Mouse (Mus musculus) embryonic facial prominence, embryonic 13.5 days (tissue): ENCODE results near the gene Gm13691. TPM values are rescaled to one million over a fixed set of nuclear protein-coding genes. Genes with fewer than 3 reads are reported as not detected.
"Not testable (repeated sequence)": the region's sequence is repeated elsewhere in the genome, so short reads cannot be mapped to it uniquely, and the experiment has no call there.

Experiments used
- ATAC-seq: fragments of 200-750 bp; cut with Nextera tagmentation; 2 replicates; pipeline ENCODE4 v1.8.0; 2017; ENCODE audit warnings: low read depth; ENCODE audit not compliant: insufficient number of reproducible peaks, insufficient read depth, low FRiP score, low TSS enrichment
- H3K27ac ChIP-seq: fragments of 300-500 bp; sonication (generic); 2 replicates; pipeline ENCODE4 v1.5.1; 2015; ENCODE audit warnings: moderate library complexity, mild to moderate bottlenecking, inconsistent platforms
- H3K27me3 ChIP-seq: fragments of 300-500 bp; sonication (generic); 2 replicates; pipeline ENCODE4 v1.6.1; 2015; ENCODE audit warnings: mild to moderate bottlenecking, inconsistent platforms
- H3K36me3 ChIP-seq: fragments of 300-500 bp; sonication (generic); 2 replicates; pipeline ENCODE4 v1.6.1; 2015; ENCODE audit warnings: mild to moderate bottlenecking, inconsistent platforms
- H3K4me1 ChIP-seq: fragments of 300-500 bp; sonication (generic); 2 replicates; pipeline ENCODE4 v1.6.1; 2015; ENCODE audit warnings: inconsistent platforms
- H3K4me2 ChIP-seq: fragments of 300-500 bp; sonication (generic); 2 replicates; pipeline ENCODE4 v1.6.1; 2015; ENCODE audit warnings: moderate library complexity, mild to moderate bottlenecking, inconsistent platforms
- H3K4me3 ChIP-seq: fragments of 300-500 bp; sonication (generic); 2 replicates; pipeline ENCODE4 v1.5.1; 2015; ENCODE audit warnings: mild to moderate bottlenecking, inconsistent platforms
- H3K9ac ChIP-seq: fragments of 300-500 bp; sonication (generic); 2 replicates; pipeline ENCODE4 v1.6.1; 2015; ENCODE audit warnings: mild to moderate bottlenecking, inconsistent platforms
- H3K9me3 ChIP-seq: fragments of 300-500 bp; sonication (generic); 2 replicates; pipeline ENCODE4 v1.6.1; 2016; ENCODE audit warnings: inconsistent platforms
- WGBS: fragments of 180-500 bp; shearing (Covaris S2); methylation state at CpG from one replicate; pipeline ENCODE4 v1.1.7; 2015; ENCODE audit warnings: mixed read lengths; 5-methylcytosine and 5-hydroxymethylcytosine counted together
- polyA plus RNA-seq: library from polyadenylated mRNA; unstranded; fragments of >200 nt; fragmentation: Nextera tagmentation; extraction: Ambion mirVana; gene quantifications from 2 replicates; pipeline ENCODE4 v1.2.1, GENCODE M21; 2015

The Gm13691 gene
- polyA plus RNA-seq, 1 experiment from 2014 or later, result not detected

GRCm38 (mm10) chr2:84037304-84037703 is 47.0 kb downstream of the Gm13691 start:
- Histone ChIP-seq H3K9ac (no peak overlapping the region), H3K36me3 (no peaks in the 10 kb centered on the region), H3K27ac (no peak overlapping the region), H3K27me3 (no peaks in the 10 kb centered on the region), H3K9me3 (no peaks in the 10 kb centered on the region), H3K4me2 (no peak overlapping the region), H3K4me3 (no peak overlapping the region), H3K4me1 (no peaks in the 10 kb centered on the region)
- no peak for ATAC-seq
- WGBS, result 12% methylated on average over 4 of the region's 4 CpGs

GRCm38 (mm10) chr2:84037943-84038342 is 47.6 kb downstream of the Gm13691 start:
- not testable (repeated sequence) for H3K4me2 ChIP-seq, H3K4me3 ChIP-seq, H3K36me3 ChIP-seq, ATAC-seq, H3K27me3 ChIP-seq, H3K4me1 ChIP-seq, H3K27ac ChIP-seq, H3K9ac ChIP-seq, H3K9me3 ChIP-seq
- WGBS, result 87% methylated on average over 1 of the region's 1 CpGs

GRCm38 (mm10) chr2:84039277-84039676 is 48.9 kb downstream of the Gm13691 start:
- no peak for ATAC-seq

More at GRCm38 (mm10) chr2:84039277-84039676, 48.9 kb downstream of the Gm13691 start:
- no peak overlapping the region for H3K4me3 ChIP-seq
- no peaks in the 10 kb centered on the region for H3K36me3 ChIP-seq
- H3K4me2 ChIP-seq, result no peak overlapping the region
- no peaks in the 10 kb centered on the region for H3K4me1 ChIP-seq
- no peak overlapping the region for H3K27ac ChIP-seq
- H3K27me3 ChIP-seq, result no peaks in the 10 kb centered on the region
- no peaks in the 10 kb centered on the region for H3K9me3 ChIP-seq
- H3K9ac ChIP-seq, result no peak overlapping the region
- 72% methylated on average over 6 of the region's 6 CpGs for WGBS

Other genes with a start within 250 kb of the Gm13691 start
- 15.2 and 16.9 TPM in 2 replicates for gene Fam171b, start 177.9 kb upstream of the Gm13691 start, polyA plus RNA-seq
- not detected in 2 replicates for gene Zswim2, start 49.3 kb upstream of the Gm13691 start, polyA plus RNA-seq
- gene Gm13698, start 34.9 kb upstream of the Gm13691 start, polyA plus RNA-seq, result not detected in 2 replicates
- not detected in 2 replicates for gene Gm13693, start 29.1 kb upstream of the Gm13691 start, polyA plus RNA-seq
- not detected in 2 replicates for gene Gm13695, start 23.2 kb upstream of the Gm13691 start, polyA plus RNA-seq
- not detected in 2 replicates for gene Gm13696, start 17.4 kb upstream of the Gm13691 start, polyA plus RNA-seq
- not detected in 2 replicates for gene Gm13694, start 11.6 kb upstream of the Gm13691 start, polyA plus RNA-seq
- gene Gm13697, start 5.8 kb upstream of the Gm13691 start, polyA plus RNA-seq, result not detected in 2 replicates